Mouse (Mus musculus) liver, postnatal 0 days (tissue): Measurements from ENCODE around the gene Klhl12. TPM values are rescaled to one million over a fixed set of nuclear protein-coding genes. Genes with fewer than 3 reads are reported as not detected.

Source experiments
- ATAC-seq: fragments of 200-750 bp; cut with Nextera tagmentation; 2 replicates; pipeline ENCODE4 v1.8.0; 2017; ENCODE audit warnings: mild to moderate bottlenecking, moderate library complexity
- DNase-seq: peaks from one replicate; pipeline ENCODE4 v3.0.0-alpha.2; 2016
- H3K27ac ChIP-seq: fragments of 300-500 bp; sonication (generic); 2 replicates; pipeline ENCODE4 v1.5.1; 2014; ENCODE audit warnings: antibody characterized with exemption, moderate library complexity, mild to moderate bottlenecking, low read depth
- H3K27me3 ChIP-seq: fragments of 300-500 bp; sonication (generic); 2 replicates; pipeline ENCODE4 v1.6.1; 2014; ENCODE audit warnings: low read length, control low read depth, mixed read lengths; ENCODE audit not compliant: insufficient read depth
- H3K36me3 ChIP-seq: fragments of 300-500 bp; sonication (generic); replicated peaks from 2 replicates; pipeline ENCODE4 v1.6.1; 2014; ENCODE audit warnings: mild to moderate bottlenecking, control low read depth, low read length, moderate library complexity, mixed read lengths; ENCODE audit not compliant: insufficient read depth
- H3K4me1 ChIP-seq: fragments of 300-500 bp; sonication (generic); 2 replicates; pipeline ENCODE4 v1.6.1; 2014; ENCODE audit warnings: antibody characterized with exemption, mild to moderate bottlenecking, control low read depth; ENCODE audit not compliant: insufficient read depth
- H3K4me2 ChIP-seq: fragments of 300-500 bp; sonication (generic); 2 replicates; pipeline ENCODE4 v1.6.1; 2014; ENCODE audit warnings: low read depth, mild to moderate bottlenecking, low read length, moderate library complexity, mixed read lengths
- H3K4me3 ChIP-seq: fragments of 300-500 bp; sonication (generic); 2 replicates; pipeline ENCODE4 v1.5.1; 2014; ENCODE audit warnings: low read depth, low read length
- H3K9ac ChIP-seq: fragments of 300-500 bp; sonication (generic); replicated peaks from 2 replicates; pipeline ENCODE4 v1.6.1; 2014; ENCODE audit warnings: mild to moderate bottlenecking, moderate library complexity
- H3K9me3 ChIP-seq: fragments of 300-500 bp; sonication (generic); 2 replicates; pipeline ENCODE4 v1.6.1; 2016; ENCODE audit warnings: mild to moderate bottlenecking, control low read depth, low read length, mixed read lengths
- CTCF ChIP-seq: sonication (generic); IDR thresholded peaks from 2 replicates; pipeline ENCODE4 v1.5.1; 2016; ENCODE audit warnings: antibody characterized with exemption, low read depth
- EP300 ChIP-seq: IDR thresholded peaks from 2 replicates; pipeline ENCODE4 v1.6.1; 2016; ENCODE audit warnings: antibody characterized with exemption, low read depth, mild to moderate bottlenecking
- WGBS: fragments of 180-500 bp; shearing (Covaris S2); extraction: QIAGEN DNeasy Blood & Tissue Kit; methylation state at CpG from one replicate; pipeline ENCODE4 v1.1.7; 2014; ENCODE audit not compliant: insufficient replicate concordance; 5-methylcytosine and 5-hydroxymethylcytosine counted together
- polyA plus RNA-seq: library from polyadenylated mRNA; unstranded; fragments of >200 nt; fragmentation: Nextera tagmentation; extraction: Ambion mirVana; gene quantifications from 2 replicates; pipeline ENCODE4 v1.2.1, GENCODE M21; 2015

Gene Klhl12
- polyA plus RNA-seq, 1 experiment from 2014 or later: 13.2 TPM

DNA sequence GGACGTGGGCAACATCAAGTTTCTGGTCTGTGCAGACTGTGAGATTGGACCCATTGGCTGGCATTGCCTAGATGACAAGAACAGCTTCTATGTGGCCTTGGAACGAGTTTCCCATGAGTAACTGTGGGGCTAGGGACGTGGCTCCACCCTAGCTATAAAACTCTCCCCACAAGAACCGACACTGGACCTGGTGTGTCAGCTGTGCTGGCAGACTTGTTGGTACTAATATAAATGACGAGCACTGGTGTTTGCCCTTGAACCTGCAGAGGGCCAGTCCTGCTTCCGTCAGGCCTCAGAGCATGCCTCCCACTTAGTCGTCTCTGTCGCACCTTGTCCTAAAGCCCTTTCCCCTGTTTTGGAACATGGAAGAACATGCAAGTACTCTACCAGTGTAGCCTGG, 50.9 kb downstream of the Klhl12 start:
- Histone ChIP-seq H3K9me3 (no peaks in the 10 kb centered on the region), H3K36me3 (peaks cover 28% of the 10 kb centered on the region), H3K4me2 (no peak overlapping the region), H3K9ac (no peak overlapping the region), H3K27me3 (no peaks in the 10 kb centered on the region), H3K4me3 (no peak overlapping the region), H3K4me1 (no peaks in the 10 kb centered on the region), H3K27ac (no peak overlapping the region)
- 85% methylated on average over 8 of the region's 8 CpGs for WGBS
- TF ChIP-seq CTCF (no peak), EP300 (no peak)
- DNase-seq: no peak
- ATAC-seq: no peak

DNA sequence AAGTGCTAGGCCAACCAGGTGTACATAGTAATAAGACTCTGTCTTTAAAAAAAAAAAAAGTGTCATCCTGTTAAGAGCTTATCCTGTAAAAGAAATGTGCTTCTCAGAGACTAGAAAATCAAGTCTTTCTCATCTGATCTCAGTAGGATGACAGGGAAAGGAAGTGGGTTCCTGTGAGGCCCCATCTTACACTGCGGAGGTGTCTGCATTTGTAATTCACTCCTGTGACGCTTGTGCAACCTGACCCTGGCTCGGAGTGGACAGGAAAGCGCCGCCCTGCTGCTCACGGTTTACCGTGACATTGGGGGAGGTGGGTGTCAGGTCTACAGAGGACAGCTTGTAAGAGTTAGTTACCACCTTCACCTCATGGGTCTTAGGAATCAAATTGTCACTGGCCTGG, 54.7 kb downstream of the Klhl12 start:
- no peaks in the 10 kb centered on the region for H3K9me3 ChIP-seq
- peaks cover 20% of the 10 kb centered on the region for H3K36me3 ChIP-seq
- no peak overlapping the region for H3K4me3 ChIP-seq
- 0 out of 2 replicates have a peak, but pooled peaks cover 6% of the 10 kb centered on the region for H3K4me1 ChIP-seq
- ATAC-seq: 0 out of 2 replicates have a peak, but pooled peaks have one; percentile 41
- DNase-seq: peak; percentile 40
- TF ChIP-seq CTCF (no peak), EP300 (no peak)
- 23% methylated on average over 7 of the region's 7 CpGs for WGBS
- H3K27me3 ChIP-seq: peaks cover 22% of the 10 kb centered on the region; the same call in 1 of the 2 replicates
- no peak overlapping the region for H3K4me2 ChIP-seq
- H3K9ac ChIP-seq: no peak overlapping the region
- 0 out of 2 replicates have a peak overlapping the region, but pooled peaks have one; percentile 11 for H3K27ac ChIP-seq

DNA sequence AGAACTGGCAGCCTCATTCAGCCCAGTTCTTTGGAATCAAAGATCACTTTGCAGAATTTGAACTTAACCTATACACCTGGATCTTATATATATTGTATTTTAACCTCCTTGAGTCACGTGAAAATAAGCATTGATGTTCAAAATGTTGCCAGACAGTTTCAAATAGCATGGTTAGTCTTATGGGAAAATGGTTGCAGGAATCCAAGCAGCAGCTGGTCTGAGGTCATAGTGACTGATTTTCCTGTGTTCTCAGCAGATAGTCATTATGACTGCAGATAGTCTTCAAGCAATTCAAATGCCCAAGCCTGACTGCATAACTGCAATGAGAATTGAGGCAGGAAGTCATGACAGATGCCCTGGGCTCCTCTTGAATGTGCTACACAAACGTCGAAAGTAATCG, 56.9 kb downstream of the Klhl12 start:
- Histone ChIP-seq H3K4me3 (no peak overlapping the region), H3K4me1 (0 out of 2 replicates have a peak, but pooled peaks cover 6% of the 10 kb centered on the region), H3K9me3 (no peaks in the 10 kb centered on the region), H3K27ac (no peak overlapping the region), H3K9ac (no peak overlapping the region), H3K27me3 (peaks cover 22% of the 10 kb centered on the region; the same call in 1 of the 2 replicates), H3K4me2 (no peak overlapping the region), H3K36me3 (peaks cover 8% of the 10 kb centered on the region; the same call in 1 of the 2 replicates)
- no peak for ATAC-seq
- no peak for DNase-seq
- no peak for TF ChIP-seq EP300
- no peak for TF ChIP-seq CTCF
- 55% methylated on average over 4 of the region's 4 CpGs for WGBS

- 57% methylated on average over 6 of the region's 6 CpGs for WGBS
- Histone ChIP-seq H3K36me3 (peaks cover 8% of the 10 kb centered on the region; the same call in 1 of the 2 replicates), H3K27me3 (peaks cover 22% of the 10 kb centered on the region; the same call in 1 of the 2 replicates), H3K4me3 (no peak overlapping the region), H3K27ac (no peak overlapping the region), H3K4me2 (peak overlapping the region; percentile 72; the same call in 1 of the 2 replicates), H3K4me1 (0 out of 2 replicates have a peak, but pooled peaks cover 6% of the 10 kb centered on the region), H3K9me3 (no peaks in the 10 kb centered on the region), H3K9ac (no peak overlapping the region)
- DNase-seq: no peak
- no peak for ATAC-seq
- TF ChIP-seq CTCF: no peak
- TF ChIP-seq EP300: no peak
These were observed 57.3 kb downstream of the Klhl12 start for GRCm38 (mm10) chr1:134512584-134512983.

DNA sequence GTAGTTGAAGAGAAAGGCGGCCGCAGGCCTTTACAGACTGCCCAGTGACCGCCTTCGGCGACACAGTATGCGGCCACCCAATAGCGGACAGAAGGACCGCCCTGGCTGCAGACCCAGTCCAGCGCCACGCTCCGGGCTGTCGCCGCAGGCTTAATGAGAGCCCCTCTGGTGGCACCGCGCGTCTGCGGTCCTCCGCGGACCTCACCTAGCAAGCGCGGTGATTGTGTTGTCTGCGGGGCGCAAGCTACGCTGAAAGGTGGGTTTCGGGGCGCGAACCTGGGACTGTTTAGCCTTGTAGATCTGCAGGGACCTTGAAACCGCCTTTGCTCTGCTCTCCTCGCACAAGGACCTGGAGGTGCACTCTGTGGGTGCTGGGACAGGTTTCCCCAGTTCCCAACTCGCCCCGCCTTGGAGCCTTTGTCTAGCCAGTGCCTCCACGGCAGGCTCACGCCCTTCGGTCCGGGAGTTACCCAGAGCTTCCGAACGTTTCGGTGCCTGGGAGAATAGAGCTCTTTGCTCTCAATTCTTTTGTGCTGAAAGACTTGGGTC, 58.1 kb downstream of the Klhl12 start:
- DNase-seq (peak; percentile 32), ATAC-seq (peak; percentile 51; the same call in 1 of the 2 replicates)
- Histone ChIP-seq H3K4me2 (peak overlapping the region; percentile 72), H3K27me3 (peaks cover 22% of the 10 kb centered on the region; the same call in 1 of the 2 replicates), H3K36me3 (0 out of 2 replicates have a peak, but pooled peaks cover 2% of the 10 kb centered on the region), H3K4me1 (0 out of 2 replicates have a peak, but pooled peaks cover 6% of the 10 kb centered on the region), H3K4me3 (peak overlapping the region; percentile 38), H3K27ac (no peak overlapping the region), H3K9ac (peak overlapping the region; percentile 22; the same call in 1 of the 2 replicates), H3K9me3 (no peaks in the 10 kb centered on the region)
- TF ChIP-seq CTCF: no peak
- no peak for TF ChIP-seq EP300
- 3% methylated on average over 38 of the region's 38 CpGs for WGBS

GRCm38 (mm10) chr1:134513876-134514590, 58.7 kb downstream of the Klhl12 start:
- DNase-seq (no peak), ATAC-seq (no peak)
- WGBS: 48% methylated on average over 16 of the region's 16 CpGs
- H3K36me3 ChIP-seq: no peaks in the 10 kb centered on the region
- no peak for TF ChIP-seq EP300
- no peak for TF ChIP-seq CTCF
- no peaks in the 10 kb centered on the region for H3K9me3 ChIP-seq
- peak overlapping the region; percentile 38 for H3K4me3 ChIP-seq
- H3K27me3 ChIP-seq: peaks cover 22% of the 10 kb centered on the region; the same call in 1 of the 2 replicates
- peak overlapping the region; percentile 22; the same call in 1 of the 2 replicates for H3K9ac ChIP-seq
- peak overlapping the region; percentile 72 for H3K4me2 ChIP-seq
- 0 out of 2 replicates have a peak, but pooled peaks cover 6% of the 10 kb centered on the region for H3K4me1 ChIP-seq
- no peak overlapping the region for H3K27ac ChIP-seq
